Mouse (Mus musculus) spleen, postnatal 14 days (tissue): ENCODE measurements around the gene Tdrd9.

Source experiments
- DNase-seq, 2 experiments: peaks; one replicate each; pipeline ENCODE4 v3.0.0; 2021 to 2022; ENCODE audit warnings: low spot score in 2 of 2

The Tdrd9 gene

GRCm38 (mm10) chr12:112103179-112103578 lies 131.8 kb downstream of the Tdrd9 start:
- no peak for DNase-seq

- DNase-seq = no peak
These were observed 133.5 kb downstream of the Tdrd9 start for GRCm38 (mm10) chr12:112104890-112105289.

- no peak for DNase-seq
These were observed 135.2 kb downstream of the Tdrd9 start, which contains the start of gene Aspg for GRCm38 (mm10) chr12:112106541-112106971. Gene Aspg, plus strand, starts transcription at chr12:112106679.

- no peak for DNase-seq
These were observed 136.3 kb downstream of the Tdrd9 start for GRCm38 (mm10) chr12:112107685-112108084.

GRCm38 (mm10) chr12:112108696-112109445 lies 137.5 kb downstream of the Tdrd9 start:
- DNase-seq = no peak

- no peak for DNase-seq
These were observed 138.3 kb downstream of the Tdrd9 start for GRCm38 (mm10) chr12:112109701-112110100.

GRCm38 (mm10) chr12:112111323-112111722 lies 140.0 kb downstream of the Tdrd9 start:
- DNase-seq = no peak

GRCm38 (mm10) chr12:112112235-112112634 lies 140.9 kb downstream of the Tdrd9 start:
- no peak for DNase-seq

GRCm38 (mm10) chr12:112112686-112113396 lies 141.5 kb downstream of the Tdrd9 start:
- DNase-seq = no peak

- DNase-seq = peak; percentile 44 to 69
These were observed 142.4 kb downstream of the Tdrd9 start for GRCm38 (mm10) chr12:112113710-112114109.

- DNase-seq = no peak
These were observed 145.6 kb downstream of the Tdrd9 start for GRCm38 (mm10) chr12:112117006-112117405.

GRCm38 (mm10) chr12:112117649-112118048 lies 146.3 kb downstream of the Tdrd9 start:
- no peak for DNase-seq
